Mouse (Mus musculus): ENCODE data around the gene Ccdc153. TPM values are rescaled to one million over a fixed set of nuclear protein-coding genes. Genes with fewer than 3 reads are reported as not detected.

The Ccdc153 gene
- polyA plus RNA-seq, 1 experiment from 2014 or later: not detected

DNA sequence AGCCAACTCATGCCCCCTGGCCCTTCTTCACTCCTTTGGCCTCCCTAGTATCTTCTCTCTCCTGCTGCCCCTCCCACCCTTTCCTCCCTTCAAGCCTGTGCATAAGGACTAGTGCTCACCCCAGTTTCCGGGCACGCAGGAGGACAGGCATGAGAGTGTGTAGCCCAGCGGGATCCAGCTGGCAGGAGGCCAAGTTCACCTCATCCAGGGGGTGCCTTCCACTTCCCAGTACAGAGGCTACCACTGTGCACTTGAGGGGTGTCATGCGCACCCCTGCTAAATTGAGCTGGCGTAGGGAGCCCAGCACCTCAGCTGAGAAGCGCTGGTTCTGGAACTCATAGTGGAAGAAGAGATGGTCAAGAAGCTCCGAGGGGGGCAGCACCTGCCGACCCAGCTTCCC, 15.7 kb downstream of the Ccdc153 start:
- no peak overlapping the region for H3K4me3 ChIP-seq (replicated peaks; ENCODE audit: low read depth, low read length)
- no peak for DNase-seq (ENCODE audit: low spot score)
- no peak for ATAC-seq (replicated peaks; ENCODE audit: low FRiP score, low read depth)
- no peak overlapping the region for H3K4me2 ChIP-seq (ENCODE audit: low read length)
- H3K27me3 ChIP-seq (ENCODE audit: insufficient read depth, low read length): no peaks in the 10 kb centered on the region
- TF ChIP-seq CTCF (IDR thresholded peaks at IDR 0.05; ENCODE audit: low read depth): no peak
- no peak overlapping the region for H3K27ac ChIP-seq
- H3K36me3 ChIP-seq (ENCODE audit: insufficient read depth, low read length): no peaks in the 10 kb centered on the region
- 84% methylated on average over 8 of the region's 8 CpGs for WGBS
- no peaks in the 10 kb centered on the region; the same call in 1 of the 2 replicates for H3K4me1 ChIP-seq (replicated peaks; ENCODE audit: insufficient read depth, low read length)
- no peak overlapping the region for H3K9ac ChIP-seq (ENCODE audit: low read depth, low read length)
- no peaks in the 10 kb centered on the region for H3K9me3 ChIP-seq (replicated peaks; ENCODE audit: low read length)

DNA sequence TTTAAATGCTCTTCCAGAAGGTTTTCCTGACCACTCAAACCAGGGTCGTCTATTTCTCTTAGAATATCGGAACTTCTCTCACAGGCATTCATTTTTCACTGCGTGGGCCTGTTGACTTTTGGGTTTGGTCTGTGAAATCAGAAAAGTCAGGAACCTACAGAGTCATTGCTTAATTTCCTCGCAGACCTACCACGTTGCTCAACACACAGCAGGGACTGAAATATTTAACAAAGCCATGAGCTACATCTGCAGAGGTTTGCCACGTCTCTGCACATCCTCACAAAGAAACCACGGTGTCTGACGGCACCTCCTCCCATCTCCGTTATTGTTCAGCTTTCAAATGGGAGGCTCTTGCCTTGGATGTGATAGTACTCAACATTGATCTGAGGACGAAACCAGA, 18.5 kb downstream of the Ccdc153 start:
- Histone ChIP-seq H3K4me1 (replicated peaks; ENCODE audit: insufficient read depth, low read length) (no peaks in the 10 kb centered on the region; the same call in 1 of the 2 replicates), H3K4me3 (replicated peaks; ENCODE audit: low read depth, low read length) (no peak overlapping the region), H3K9me3 (replicated peaks; ENCODE audit: low read length) (no peaks in the 10 kb centered on the region), H3K36me3 (ENCODE audit: insufficient read depth, low read length) (no peaks in the 10 kb centered on the region), H3K9ac (ENCODE audit: low read depth, low read length) (no peak overlapping the region), H3K4me2 (ENCODE audit: low read length) (no peak overlapping the region), H3K27me3 (ENCODE audit: insufficient read depth, low read length) (no peaks in the 10 kb centered on the region), H3K27ac (no peak overlapping the region)
- ATAC-seq (replicated peaks; ENCODE audit: low FRiP score, low read depth) (no peak), DNase-seq (ENCODE audit: low spot score) (no peak)
- no peak for TF ChIP-seq CTCF (IDR thresholded peaks at IDR 0.05; ENCODE audit: low read depth)
- WGBS: 85% methylated on average over 10 of the region's 10 CpGs

GRCm38 (mm10) chr9:44261388-44261787, 20.9 kb downstream of the Ccdc153 start:
- Histone ChIP-seq H3K36me3 (ENCODE audit: insufficient read depth, low read length) (no peaks in the 10 kb centered on the region), H3K9me3 (replicated peaks; ENCODE audit: low read length) (no peaks in the 10 kb centered on the region), H3K4me2 (ENCODE audit: low read length) (no peak overlapping the region), H3K27ac (no peak overlapping the region), H3K4me3 (replicated peaks; ENCODE audit: low read depth, low read length) (no peak overlapping the region), H3K9ac (ENCODE audit: low read depth, low read length) (no peak overlapping the region), H3K27me3 (ENCODE audit: insufficient read depth, low read length) (no peaks in the 10 kb centered on the region), H3K4me1 (replicated peaks; ENCODE audit: insufficient read depth, low read length) (no peaks in the 10 kb centered on the region)
- no peak for DNase-seq (ENCODE audit: low spot score)
- no peak for ATAC-seq (replicated peaks; ENCODE audit: low FRiP score, low read depth)
- 87% methylated on average over 14 of the region's 14 CpGs for WGBS
- TF ChIP-seq CTCF (IDR thresholded peaks at IDR 0.05; ENCODE audit: low read depth): no peak

DNA sequence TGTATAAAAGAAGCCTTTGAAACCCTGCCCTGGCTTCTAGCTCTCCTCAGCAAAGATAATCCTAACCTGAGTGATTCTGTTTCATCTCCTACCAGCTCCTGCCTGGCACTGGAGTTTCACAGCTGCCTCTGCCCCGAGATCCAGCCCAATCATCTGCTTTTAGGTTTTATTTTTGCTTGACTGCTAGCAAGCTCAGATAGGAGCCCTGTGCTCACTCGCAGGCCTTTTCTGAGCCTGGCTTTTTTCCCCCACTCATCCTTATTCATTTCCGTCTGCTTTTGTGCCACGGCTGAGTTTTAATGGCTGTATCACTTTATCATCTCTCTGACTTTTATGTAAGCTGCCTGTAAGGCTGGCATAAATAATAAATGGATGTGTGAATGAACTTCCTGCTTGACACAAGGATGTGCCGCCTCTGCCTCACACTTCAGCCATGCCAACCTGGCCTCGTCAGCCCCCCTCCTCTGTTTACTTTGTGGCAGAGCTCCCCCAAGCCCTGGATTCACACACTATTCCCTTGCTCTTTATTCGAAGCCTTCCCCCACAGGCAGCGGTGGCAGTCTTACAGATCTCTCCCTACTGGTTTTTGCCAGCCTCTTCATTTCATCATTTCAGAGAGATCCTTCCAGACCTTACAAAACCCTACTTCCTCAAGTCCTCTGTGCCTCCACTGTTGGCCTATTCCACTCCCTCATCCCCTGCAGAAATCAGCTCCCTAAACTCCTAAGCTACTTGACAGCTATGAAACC, 26.2 kb downstream of the Ccdc153 start:
- Histone ChIP-seq H3K27me3 (ENCODE audit: insufficient read depth, low read length) (no peaks in the 10 kb centered on the region), H3K4me2 (ENCODE audit: low read length) (peak overlapping the region; percentile 87), H3K9ac (ENCODE audit: low read depth, low read length) (0 out of 2 replicates have a peak overlapping the region, but pooled peaks have one; percentile 83), H3K36me3 (ENCODE audit: insufficient read depth, low read length) (no peaks in the 10 kb centered on the region), H3K27ac (0 out of 2 replicates have a peak overlapping the region, but pooled peaks have one; percentile 70), H3K4me1 (replicated peaks; ENCODE audit: insufficient read depth, low read length) (0 out of 2 replicates have a peak, but pooled peaks cover 8% of the 10 kb centered on the region), H3K9me3 (replicated peaks; ENCODE audit: low read length) (no peaks in the 10 kb centered on the region), H3K4me3 (replicated peaks; ENCODE audit: low read depth, low read length) (no peak overlapping the region)
- WGBS: 65% methylated on average over 8 of the region's 8 CpGs
- DNase-seq (ENCODE audit: low spot score) (no peak), ATAC-seq (replicated peaks; ENCODE audit: low FRiP score, low read depth) (no peak)
- no peak for TF ChIP-seq CTCF (IDR thresholded peaks at IDR 0.05; ENCODE audit: low read depth)

GRCm38 (mm10) chr9:44267319-44268026, 27.0 kb downstream of the Ccdc153 start:
- 0 out of 2 replicates have a peak, but pooled peaks cover 8% of the 10 kb centered on the region for H3K4me1 ChIP-seq (replicated peaks; ENCODE audit: insufficient read depth, low read length)
- H3K9me3 ChIP-seq (replicated peaks; ENCODE audit: low read length): no peaks in the 10 kb centered on the region
- no peaks in the 10 kb centered on the region for H3K27me3 ChIP-seq (ENCODE audit: insufficient read depth, low read length)
- peak; percentile 38; the same call in 1 of the 2 replicates for TF ChIP-seq CTCF (IDR thresholded peaks at IDR 0.05; ENCODE audit: low read depth)
- H3K27ac ChIP-seq: peak overlapping the region; percentile 70
- H3K4me2 ChIP-seq (ENCODE audit: low read length): peak overlapping the region; percentile 87
- DNase-seq (ENCODE audit: low spot score) (peak; percentile 42), ATAC-seq (replicated peaks; ENCODE audit: low FRiP score, low read depth) (no peak; the same call in 1 of the 2 replicates)
- peak overlapping the region; percentile 83 for H3K9ac ChIP-seq (ENCODE audit: low read depth, low read length)
- H3K4me3 ChIP-seq (replicated peaks; ENCODE audit: low read depth, low read length): peak overlapping the region; percentile 51
- no peaks in the 10 kb centered on the region for H3K36me3 ChIP-seq (ENCODE audit: insufficient read depth, low read length)
- 9% methylated on average over 23 of the region's 23 CpGs for WGBS

GRCm38 (mm10) chr9:44268027-44268360, 27.5 kb downstream of the Ccdc153 start:
- Histone ChIP-seq H3K4me2 (ENCODE audit: low read length) (peak overlapping the region; percentile 87), H3K27me3 (ENCODE audit: insufficient read depth, low read length) (no peaks in the 10 kb centered on the region), H3K4me1 (replicated peaks; ENCODE audit: insufficient read depth, low read length) (0 out of 2 replicates have a peak, but pooled peaks cover 8% of the 10 kb centered on the region), H3K9ac (ENCODE audit: low read depth, low read length) (peak overlapping the region; percentile 83), H3K27ac (peak overlapping the region; percentile 70), H3K4me3 (replicated peaks; ENCODE audit: low read depth, low read length) (peak overlapping the region; percentile 51), H3K9me3 (replicated peaks; ENCODE audit: low read length) (no peaks in the 10 kb centered on the region), H3K36me3 (ENCODE audit: insufficient read depth, low read length) (no peaks in the 10 kb centered on the region)
- DNase-seq (ENCODE audit: low spot score) (peak; percentile 90), ATAC-seq (replicated peaks; ENCODE audit: low FRiP score, low read depth) (peak; percentile 85)
- WGBS: 4% methylated on average over 28 of the region's 28 CpGs
- TF ChIP-seq CTCF (IDR thresholded peaks at IDR 0.05; ENCODE audit: low read depth): peak; percentile 75

Measured in kidney, postnatal 0 days (tissue).